Mouse (Mus musculus): Measurements from ENCODE around the gene Irf5.

DNA sequence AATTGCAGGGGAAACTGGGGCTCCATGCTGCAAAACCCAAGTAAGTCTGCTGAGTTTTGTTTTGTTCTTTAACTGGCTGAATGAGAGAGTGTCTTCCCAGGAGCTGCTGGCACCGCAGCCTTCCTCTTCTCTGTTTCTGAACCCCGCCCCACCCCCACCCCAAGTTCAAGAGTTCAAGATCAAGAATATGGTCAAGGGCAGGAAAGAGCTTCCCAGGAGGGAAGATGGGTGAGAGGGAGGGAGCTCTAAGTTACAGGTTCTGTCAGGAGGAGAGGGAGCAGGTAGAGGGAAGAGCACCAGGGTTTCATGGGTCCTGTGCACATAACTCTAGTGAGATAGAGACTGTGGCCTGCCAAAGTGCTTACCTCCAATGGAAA, 3.0 kb downstream of the Irf5 start:
- no peak for TF ChIP-seq CTCF (IDR thresholded peaks at IDR 0.05; ENCODE audit: low read depth)
- TF ChIP-seq EP300 (optimal IDR thresholded peaks at IDR 0.05), result no peak
